Mouse (Mus musculus) CH12.LX (cell line): ENCODE data around the gene Vps33b. TPM values are rescaled to one million over a fixed set of nuclear protein-coding genes. Genes with fewer than 3 reads are reported as not detected.

Source experiments
- DNase-seq: peaks from one replicate; pipeline ENCODE4 v3.0.0-alpha.2; 2013; ENCODE audit errors: extremely low read depth
- H3K27ac ChIP-seq: 2 replicates; pipeline ENCODE4 v1.5.1; 2012; ENCODE audit warnings: low read depth, mild to moderate bottlenecking, control low read depth, moderate library complexity; ENCODE audit not compliant: insufficient read depth
- H3K27me3 ChIP-seq: replicated peaks from 2 replicates; pipeline ENCODE3; 2012; ENCODE audit warnings: inconsistent platforms
- H3K36me3 ChIP-seq, 2 experiments: replicated peaks in 1 of 2; 2 replicates each; pipeline versions ENCODE3 to v1.6.1; 2012; ENCODE audit warnings: inconsistent platforms in 1 of 2, low read length in 1 of 2, mild to moderate bottlenecking in 1 of 2, mixed read lengths in 1 of 2, moderate library complexity in 1 of 2; ENCODE audit not compliant: control insufficient read depth in 1 of 2, insufficient read depth in 1 of 2
- H3K4me1 ChIP-seq, 2 experiments: 2 replicates each; pipeline ENCODE4 v1.6.1; 2012; ENCODE audit warnings: inconsistent platforms in 1 of 2, moderate library complexity in 1 of 2; ENCODE audit not compliant: insufficient read depth in 2 of 2, control insufficient read depth in 1 of 2
- H3K4me2 ChIP-seq: 2 replicates; pipeline ENCODE4 v1.6.1; 2012; ENCODE audit warnings: low read depth, mild to moderate bottlenecking, control low read depth; ENCODE audit not compliant: poor library complexity, insufficient read depth, severe bottlenecking
- H3K4me3 ChIP-seq, 3 experiments: fragments of 150-350 bp in 1 of 3; sonication (generic) in 1 of 3; replicated peaks in 1 of 3; 2 replicates each; pipeline versions ENCODE3 to v1.5.1; 2011 to 2012; ENCODE audit warnings: low read depth in 2 of 3, low read length in 2 of 3, mild to moderate bottlenecking in 2 of 3, moderate library complexity in 2 of 3, control low read depth in 1 of 3, improper control_type of control experiment in 1 of 3, inconsistent platforms in 1 of 3, mixed read lengths in 1 of 3; ENCODE audit not compliant: poor library complexity in 1 of 3
- H3K79me2 ChIP-seq: replicated peaks from 2 replicates; pipeline ENCODE4 v1.6.1; 2012; ENCODE audit warnings: mild to moderate bottlenecking, moderate library complexity; ENCODE audit not compliant: control insufficient read depth, poor library complexity, insufficient read depth, severe bottlenecking; ENCODE audit errors: extremely low read depth
- H3K9ac ChIP-seq: 2 replicates; pipeline ENCODE4 v1.6.1; 2012; ENCODE audit warnings: low read depth, mild to moderate bottlenecking, control low read depth, moderate library complexity; ENCODE audit not compliant: insufficient read depth
- H3K9me3 ChIP-seq: replicated peaks from 2 replicates; pipeline ENCODE3; 2012; ENCODE audit warnings: low read length, inconsistent platforms, mixed read lengths
- BHLHE40 ChIP-seq: IDR thresholded peaks from 2 replicates; pipeline ENCODE4 v1.6.1; 2011; ENCODE audit warnings: mild to moderate bottlenecking, low read depth, low read length, improper control_type of control experiment
- CHD1 ChIP-seq: IDR thresholded peaks from 2 replicates; pipeline ENCODE4 v1.6.1; 2012; ENCODE audit warnings: low read depth, low read length, improper control_type of control experiment, inconsistent platforms
- CHD2 ChIP-seq: IDR thresholded peaks from 2 replicates; pipeline ENCODE4 v1.6.1; 2011; ENCODE audit warnings: low read length, improper control_type of control experiment
- CTCF ChIP-seq, 2 experiments: IDR thresholded peaks in 1 of 2; conservative IDR thresholded peaks in 1 of 2; 2 replicates each; pipeline ENCODE4 v1.5.1; 2011 to 2012; ENCODE audit warnings: low read depth in 2 of 2, low read length in 2 of 2, improper control_type of control experiment in 1 of 2, inconsistent platforms in 1 of 2, mild to moderate bottlenecking in 1 of 2, moderate library complexity in 1 of 2
- E2F4 ChIP-seq: IDR thresholded peaks from 2 replicates; pipeline ENCODE4 v1.6.1; 2011; ENCODE audit warnings: low read depth, low read length, improper control_type of control experiment; ENCODE audit not compliant: insufficient replicate concordance
- ETS1 ChIP-seq: conservative IDR thresholded peaks from 2 replicates; pipeline ENCODE4 v1.6.1; 2012; ENCODE audit warnings: low read depth, mild to moderate bottlenecking, inconsistent platforms, low read length, improper control_type of control experiment, moderate library complexity
- HCFC1 ChIP-seq: IDR thresholded peaks from 2 replicates; pipeline ENCODE4 v1.6.1; 2012; ENCODE audit warnings: low read depth, mild to moderate bottlenecking, inconsistent platforms, low read length, improper control_type of control experiment
- IRF4 ChIP-seq: IDR thresholded peaks from 2 replicates; pipeline ENCODE4 v1.6.1; 2014; ENCODE audit warnings: low read depth, mild to moderate bottlenecking, inconsistent platforms, low read length, improper control_type of control experiment
- JUN ChIP-seq: IDR thresholded peaks from 2 replicates; pipeline ENCODE4 v1.6.1; 2011; ENCODE audit warnings: low read depth, mild to moderate bottlenecking, low read length, improper control_type of control experiment, moderate library complexity; ENCODE audit not compliant: insufficient read depth
- JUND ChIP-seq: conservative IDR thresholded peaks from 2 replicates; pipeline ENCODE4 v1.6.1; 2011; ENCODE audit warnings: low read depth, low read length, improper control_type of control experiment
- KAT2A ChIP-seq: IDR thresholded peaks from 2 replicates; pipeline ENCODE4 v1.6.1; 2012; ENCODE audit warnings: low read length, improper control_type of control experiment, inconsistent platforms; ENCODE audit not compliant: insufficient replicate concordance
- MAFK ChIP-seq: IDR thresholded peaks from 2 replicates; pipeline ENCODE4 v1.6.1; 2011; ENCODE audit warnings: low read length, improper control_type of control experiment; ENCODE audit not compliant: insufficient replicate concordance
- MAZ ChIP-seq: IDR thresholded peaks from 2 replicates; pipeline ENCODE4 v1.6.1; 2012; ENCODE audit warnings: low read depth, mild to moderate bottlenecking, inconsistent platforms, low read length, improper control_type of control experiment, moderate library complexity
- MEF2A ChIP-seq: IDR thresholded peaks from 2 replicates; pipeline ENCODE4 v1.6.1; 2014; ENCODE audit warnings: low read depth, mild to moderate bottlenecking, inconsistent platforms, low read length, improper control_type of control experiment, borderline replicate concordance
- MXI1 ChIP-seq: IDR thresholded peaks from 2 replicates; pipeline ENCODE4 v1.6.1; 2011; ENCODE audit warnings: mild to moderate bottlenecking, low read depth, low read length, improper control_type of control experiment
- NELFE ChIP-seq: IDR thresholded peaks from 2 replicates; pipeline ENCODE4 v1.6.1; 2011; ENCODE audit warnings: low read depth, low read length, improper control_type of control experiment
- NRF1 ChIP-seq: IDR thresholded peaks from 2 replicates; pipeline ENCODE4 v1.6.1; 2014; ENCODE audit warnings: low read depth, mild to moderate bottlenecking, inconsistent platforms, low read length, improper control_type of control experiment, moderate library complexity
- POLR2A ChIP-seq: IDR thresholded peaks from 2 replicates; pipeline ENCODE4 v1.6.1; 2011; ENCODE audit warnings: low read depth, mild to moderate bottlenecking, improper control_type of control experiment, low read length
- POLR2AphosphoS2 ChIP-seq: IDR thresholded peaks from 2 replicates; pipeline ENCODE4 v1.6.1; 2011; ENCODE audit warnings: low read depth, low read length, improper control_type of control experiment
- RAD21 ChIP-seq: IDR thresholded peaks from 2 replicates; pipeline ENCODE4 v1.6.1; 2011; ENCODE audit warnings: low read depth, mild to moderate bottlenecking, low read length, improper control_type of control experiment, moderate library complexity
- RCOR1 ChIP-seq: conservative IDR thresholded peaks from 2 replicates; pipeline ENCODE4 v1.6.1; 2012; ENCODE audit warnings: low read depth, mild to moderate bottlenecking, inconsistent platforms, low read length, improper control_type of control experiment
- SMC3 ChIP-seq: IDR thresholded peaks from 2 replicates; pipeline ENCODE4 v1.6.1; 2011; ENCODE audit warnings: low read depth, low read length, improper control_type of control experiment
- TBP ChIP-seq: conservative IDR thresholded peaks from 2 replicates; pipeline ENCODE4 v1.6.1; 2011; ENCODE audit warnings: low read depth, low read length, improper control_type of control experiment
- TCF12 ChIP-seq: IDR thresholded peaks from 2 replicates; pipeline ENCODE4 v1.6.1; 2014; ENCODE audit warnings: low read depth, mild to moderate bottlenecking, inconsistent platforms, low read length, improper control_type of control experiment
- UBTF ChIP-seq: IDR thresholded peaks from 2 replicates; pipeline ENCODE4 v1.6.1; 2012; ENCODE audit warnings: low read depth, mild to moderate bottlenecking, inconsistent platforms, low read length, improper control_type of control experiment, moderate library complexity
- USF1 ChIP-seq: IDR thresholded peaks from 2 replicates; pipeline ENCODE4 v1.6.1; 2014; ENCODE audit warnings: low read depth, mild to moderate bottlenecking, inconsistent platforms, low read length, improper control_type of control experiment
- ZKSCAN1 ChIP-seq: IDR thresholded peaks from 2 replicates; pipeline ENCODE4 v1.6.1; 2012; ENCODE audit warnings: low read depth, inconsistent platforms, low read length, improper control_type of control experiment, borderline replicate concordance
- ZMIZ1 ChIP-seq: IDR thresholded peaks from 2 replicates; pipeline ENCODE4 v1.6.1; 2012; ENCODE audit warnings: low read depth, mild to moderate bottlenecking, inconsistent platforms, low read length, improper control_type of control experiment
- dilution Hi-C: fragments of 300-500 bp; cut with MboI; formaldehyde crosslinking; loops from 2 replicates; pipeline ENCODE4 v1.14.3; 2020; ENCODE audit warnings: low sequenced_read_pairs; ENCODE audit not compliant: extremely low pct_unique_long_range_greater_than_20kb, extremely low pct_ligation_motif_present
- in situ Hi-C: fragments of 300-500 bp; cut with MboI; formaldehyde crosslinking; loops from 3 replicates; pipeline ENCODE4 v1.14.3; 2019; ENCODE audit warnings: low sequenced_read_pairs, low pct_ligation_motif_present, low pct_unique_long_range_greater_than_20kb, mixed read lengths
- polyA plus RNA-seq: library from polyadenylated mRNA; unstranded; fragments of >175 nt; gene quantifications from 2 replicates; pipeline ENCODE4 v1.2.1, GENCODE M21; 2012; ENCODE audit warnings: low read depth; ENCODE audit not compliant: insufficient read length
- total RNA-seq, 2 experiments: library from RNA; depleted of rRNA; stranded (reverse); fragments of 300-350 nt in 1 of 2; fragments of >200 nt in 1 of 2; gene quantifications; 2 replicates each; pipeline ENCODE4 v1.2.3; 2012 to 2014

Vps33b gene
- total and polyA plus RNA-seq, 3 experiments = 15.5 to 23.2 (median 16.6) TPM

GRCm38 (mm10) chr7:80269751-80270255 lies 354 bp downstream of the Vps33b start:
- DNase-seq = no peak

GRCm38 (mm10) chr7:80273456-80273855 lies 4.0 kb downstream of the Vps33b start:
- DNase-seq = no peak
- no peak overlapping the region for H3K9ac ChIP-seq
- in situ Hi-C loops (loop anchor here (25.0 kb wide), 1 partner anchor 261 kb away; the partner anchor contains the start of gene Zfp710), dilution Hi-C loops (no loop called here)
- TF ChIP-seq HCFC1 = no peak
- TF ChIP-seq MAZ = no peak
- no peak for TF ChIP-seq JUND
- no peak for TF ChIP-seq SMC3
- no peak for TF ChIP-seq IRF4
- TF ChIP-seq CHD1 = no peak
- no peak for TF ChIP-seq NRF1
- no peak for TF ChIP-seq ZMIZ1
- no peak for TF ChIP-seq UBTF
- TF ChIP-seq USF1 = no peak
- no peak for TF ChIP-seq ETS1
- no peak for TF ChIP-seq CTCF (conservative IDR thresholded peaks at IDR 0.05 in 1 of 2, IDR thresholded peaks at IDR 0.05 in 1 of 2; ENCODE audit: low read depth in 2 of 2, low read length in 2 of 2)
- no peak for TF ChIP-seq JUN
- TF ChIP-seq TCF12 = no peak
- TF ChIP-seq ZKSCAN1 = no peak
- no peak for TF ChIP-seq RCOR1
- no peak for TF ChIP-seq RAD21
- no peak for TF ChIP-seq BHLHE40
- TF ChIP-seq POLR2AphosphoS2 = no peak
- no peak overlapping the region for H3K4me2 ChIP-seq
- no peaks in the 10 kb centered on the region for H3K27me3 ChIP-seq
- H3K36me3 ChIP-seq = peaks cover 38 to 69% of the 10 kb centered on the region in 2 experiments
- H3K79me2 ChIP-seq = peaks cover 18% of the 10 kb centered on the region
- H3K9me3 ChIP-seq = no peaks in the 10 kb centered on the region
- peaks cover 6 to 27% of the 10 kb centered on the region in 2 experiments; a peak in 3 of 4 replicates for H3K4me1 ChIP-seq
- no peak overlapping the region for H3K27ac ChIP-seq
- H3K4me3 ChIP-seq = no peak overlapping the region

More at GRCm38 (mm10) chr7:80269751-80270255, 354 bp downstream of the Vps33b start:
- H3K36me3 ChIP-seq = peaks cover 36 to 58% of the 10 kb centered on the region in 2 experiments
- H3K9ac ChIP-seq = peak overlapping the region; percentile 83
- H3K27ac ChIP-seq = no peak overlapping the region
- no peaks in the 10 kb centered on the region for H3K9me3 ChIP-seq
- H3K4me1 ChIP-seq = peaks cover 6 to 31% of the 10 kb centered on the region in 2 experiments; a peak in 3 of 4 replicates
- dilution Hi-C loops = no loop called here
- peak overlapping the region; percentile 86 to 99 (median 97) for H3K4me3 ChIP-seq
- in situ Hi-C loops = loop anchor here (25.0 kb wide), 1 partner anchor 258 kb away; the partner anchor contains the start of gene Zfp710
- H3K4me2 ChIP-seq = peak overlapping the region; percentile 92
- no peaks in the 10 kb centered on the region for H3K27me3 ChIP-seq
- H3K79me2 ChIP-seq = peaks cover 18% of the 10 kb centered on the region
- TF ChIP-seq POLR2AphosphoS2 = no peak
- TF ChIP-seq ZMIZ1 = no peak
- no peak for TF ChIP-seq MAFK
- no peak for TF ChIP-seq POLR2A
- TF ChIP-seq TBP = no peak
- no peak for TF ChIP-seq KAT2A
- no peak for TF ChIP-seq NELFE
- no peak for TF ChIP-seq MXI1
- TF ChIP-seq UBTF = no peak
- TF ChIP-seq JUN = no peak
- no peak for TF ChIP-seq IRF4
- no peak for TF ChIP-seq E2F4
- TF ChIP-seq CHD2 = no peak
- TF ChIP-seq MEF2A = no peak
